Mouse (Mus musculus) ES-Bruce4 (cell line): ENCODE results near the gene Ifnar2. TPM values are rescaled to one million over a fixed set of nuclear protein-coding genes. Genes with fewer than 3 reads are reported as not detected.

Source experiments
- H3K27ac ChIP-seq: 2 replicates; pipeline ENCODE4 v1.5.1; 2012; ENCODE audit warnings: low read length, inconsistent platforms; ENCODE audit not compliant: insufficient read depth
- H3K27me3 ChIP-seq: 2 replicates; pipeline ENCODE4 v1.6.1; 2012; ENCODE audit warnings: mild to moderate bottlenecking, low read length, inconsistent platforms; ENCODE audit not compliant: control insufficient read depth, poor library complexity, insufficient read depth, severe bottlenecking
- H3K36me3 ChIP-seq: 2 replicates; pipeline ENCODE4 v1.6.1; 2012; ENCODE audit warnings: inconsistent platforms, mild to moderate bottlenecking, low read length, moderate library complexity; ENCODE audit not compliant: control insufficient read depth, poor library complexity, insufficient read depth, severe bottlenecking
- H3K4me1 ChIP-seq: one replicate; pipeline ENCODE4 v1.8.1; 2011; ENCODE audit warnings: low read length; ENCODE audit not compliant: control insufficient read depth, insufficient read depth
- H3K4me3 ChIP-seq: 2 replicates; pipeline ENCODE4 v1.5.1; 2011; ENCODE audit warnings: low read depth, mild to moderate bottlenecking, low read length
- H3K9ac ChIP-seq: 2 replicates; pipeline ENCODE4 v1.6.1; 2012; ENCODE audit warnings: low read depth, mild to moderate bottlenecking, inconsistent platforms; ENCODE audit not compliant: poor library complexity, severe bottlenecking
- H3K9me3 ChIP-seq: replicated peaks from 2 replicates; pipeline ENCODE4 v1.6.1; 2012; ENCODE audit warnings: mild to moderate bottlenecking, low read length, inconsistent platforms; ENCODE audit not compliant: control insufficient read depth, poor library complexity, insufficient read depth, severe bottlenecking
- CTCF ChIP-seq: IDR thresholded peaks from one replicate; pipeline ENCODE4 v1.8.1; 2011; ENCODE audit warnings: low read depth, low read length
- EP300 ChIP-seq: IDR thresholded peaks from 2 replicates; pipeline ENCODE4 v1.6.1; 2011; ENCODE audit warnings: low read depth, low read length; ENCODE audit not compliant: insufficient read depth
- POLR2A ChIP-seq: IDR thresholded peaks from one replicate; pipeline ENCODE4 v1.8.1; 2011; ENCODE audit warnings: low read length; ENCODE audit not compliant: insufficient read depth
- polyA plus RNA-seq: library from polyadenylated mRNA; stranded (reverse); fragments of >200 nt; gene quantifications from 2 replicates; pipeline ENCODE4 v1.2.4, GENCODE M21; 2011; ENCODE audit warnings: low read depth; ENCODE audit not compliant: missing spikeins, insufficient read depth, insufficient read length

The Ifnar2 gene
- polyA plus RNA-seq, 1 experiment, result 13.4 TPM

- TF ChIP-seq CTCF (no peak), POLR2A (no peak), EP300 (no peak)
- no peaks in the 10 kb centered on the region; the same call in 1 of the 2 replicates for H3K36me3 ChIP-seq
- H3K9ac ChIP-seq, result no peak overlapping the region
- peaks cover 2% of the 10 kb centered on the region for H3K4me1 ChIP-seq
- H3K4me3 ChIP-seq, result no peak overlapping the region
- no peaks in the 10 kb centered on the region for H3K9me3 ChIP-seq
- H3K27me3 ChIP-seq, result no peaks in the 10 kb centered on the region
- H3K27ac ChIP-seq, result no peak overlapping the region
Observed at GRCm38 (mm10) chr16:91381606-91382005, 9.0 kb downstream of the Ifnar2 start.

GRCm38 (mm10) chr16:91382261-91382790 is 9.7 kb downstream of the Ifnar2 start:
- H3K4me3 ChIP-seq, result no peak overlapping the region
- peaks cover 2% of the 10 kb centered on the region for H3K4me1 ChIP-seq
- H3K9me3 ChIP-seq, result no peaks in the 10 kb centered on the region
- no peaks in the 10 kb centered on the region; the same call in 1 of the 2 replicates for H3K36me3 ChIP-seq
- H3K9ac ChIP-seq, result no peak overlapping the region
- no peak overlapping the region for H3K27ac ChIP-seq
- TF ChIP-seq CTCF (no peak), POLR2A (no peak), EP300 (no peak)
- no peaks in the 10 kb centered on the region for H3K27me3 ChIP-seq

- no peaks in the 10 kb centered on the region; the same call in 1 of the 2 replicates for H3K36me3 ChIP-seq
- H3K4me1 ChIP-seq, result peaks cover 2% of the 10 kb centered on the region
- no peak overlapping the region for H3K27ac ChIP-seq
- TF ChIP-seq POLR2A (no peak), CTCF (no peak), EP300 (no peak)
- no peaks in the 10 kb centered on the region for H3K27me3 ChIP-seq
- H3K4me3 ChIP-seq, result no peak overlapping the region
- H3K9me3 ChIP-seq, result no peaks in the 10 kb centered on the region
- no peak overlapping the region for H3K9ac ChIP-seq
Observed at GRCm38 (mm10) chr16:91384221-91384620, 11.6 kb downstream of the Ifnar2 start.

- H3K9me3 ChIP-seq, result no peaks in the 10 kb centered on the region
- H3K9ac ChIP-seq, result no peak overlapping the region
- no peak overlapping the region for H3K27ac ChIP-seq
- peaks cover 2% of the 10 kb centered on the region for H3K4me1 ChIP-seq
- no peak overlapping the region for H3K4me3 ChIP-seq
- no peaks in the 10 kb centered on the region; the same call in 1 of the 2 replicates for H3K36me3 ChIP-seq
- TF ChIP-seq EP300 (no peak), CTCF (no peak), POLR2A (no peak)
- H3K27me3 ChIP-seq, result no peaks in the 10 kb centered on the region
Observed at GRCm38 (mm10) chr16:91385621-91386020, 13.0 kb downstream of the Ifnar2 start.

- H3K27ac ChIP-seq, result no peak overlapping the region
- no peaks in the 10 kb centered on the region for H3K9me3 ChIP-seq
- no peak for TF ChIP-seq POLR2A
- no peak for TF ChIP-seq EP300
- no peak for TF ChIP-seq CTCF
- H3K9ac ChIP-seq, result no peak overlapping the region
- H3K4me1 ChIP-seq, result no peaks in the 10 kb centered on the region
- no peaks in the 10 kb centered on the region; the same call in 1 of the 2 replicates for H3K36me3 ChIP-seq
- no peak overlapping the region for H3K4me3 ChIP-seq
- H3K27me3 ChIP-seq, result no peaks in the 10 kb centered on the region
Observed at GRCm38 (mm10) chr16:91386419-91387120, 14.0 kb downstream of the Ifnar2 start.

- Histone ChIP-seq H3K27ac (no peak overlapping the region), H3K36me3 (no peaks in the 10 kb centered on the region; the same call in 1 of the 2 replicates), H3K4me1 (no peaks in the 10 kb centered on the region), H3K4me3 (no peak overlapping the region), H3K9me3 (no peaks in the 10 kb centered on the region), H3K9ac (no peak overlapping the region), H3K27me3 (no peaks in the 10 kb centered on the region)
- TF ChIP-seq POLR2A (no peak), CTCF (no peak), EP300 (no peak)
Observed at GRCm38 (mm10) chr16:91387121-91387486, 14.5 kb downstream of the Ifnar2 start.
